Mouse (Mus musculus) embryonic fibroblast, embryonic 13.5 days (primary cell): ENCODE measurements around the gene Qtrt1.

Source experiments
- CTCF ChIP-seq: IDR thresholded peaks from 2 replicates; pipeline ENCODE4 v1.5.1; 2011; ENCODE audit warnings: mild to moderate bottlenecking, control low read depth, low read length, moderate library complexity, borderline replicate concordance; ENCODE audit not compliant: insufficient read depth
- POLR2A ChIP-seq: IDR thresholded peaks from 2 replicates; pipeline ENCODE4 v1.6.1; 2011; ENCODE audit warnings: low read depth, mild to moderate bottlenecking, control low read depth, low read length, moderate library complexity

DNA sequence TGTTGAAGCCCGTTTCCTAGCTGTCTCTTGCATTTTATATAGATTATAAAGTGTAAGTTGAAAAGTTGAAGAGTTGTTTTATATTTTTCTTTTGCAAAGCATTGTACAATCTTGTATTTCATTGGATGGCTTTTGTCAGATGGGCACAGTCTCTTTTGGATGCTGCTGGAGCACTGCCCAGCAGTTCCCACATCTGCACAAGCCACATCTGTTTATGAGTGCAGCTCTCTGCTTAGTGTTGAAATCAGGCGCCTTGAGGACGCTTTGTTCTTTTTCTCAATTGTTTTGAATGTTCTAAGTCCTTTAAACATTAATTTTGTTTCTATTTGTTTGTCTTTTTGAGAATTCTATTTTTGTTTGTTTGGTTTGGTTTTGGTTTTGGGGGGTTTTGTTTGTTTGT lies 26.6 kb downstream of the Qtrt1 start:
- no peak for TF ChIP-seq CTCF
- no peak for TF ChIP-seq POLR2A
